Mouse (Mus musculus) forebrain, embryonic 12.5 days (tissue): ENCODE measurements around the gene Mcpt2. TPM values are rescaled to one million over a fixed set of nuclear protein-coding genes. Genes with fewer than 3 reads are reported as not detected.

Source experiments
- ATAC-seq: fragments of 200-750 bp; cut with Nextera tagmentation; 2 replicates; pipeline ENCODE4 v1.8.0; 2017; ENCODE audit warnings: moderate TSS enrichment; ENCODE audit not compliant: low FRiP score
- H3K27ac ChIP-seq: fragments of 300-500 bp; sonication (generic); 2 replicates; pipeline ENCODE4 v1.5.1; 2016; ENCODE audit warnings: mild to moderate bottlenecking
- H3K27me3 ChIP-seq: fragments of 300-500 bp; sonication (generic); 2 replicates; pipeline ENCODE4 v1.6.1; 2016; ENCODE audit warnings: mild to moderate bottlenecking
- H3K36me3 ChIP-seq: fragments of 300-500 bp; sonication (generic); replicated peaks from 2 replicates; pipeline ENCODE4 v1.6.1; 2016; ENCODE audit warnings: mild to moderate bottlenecking
- H3K4me1 ChIP-seq: fragments of 300-500 bp; sonication (generic); 2 replicates; pipeline ENCODE4 v1.6.1; 2016
- H3K4me2 ChIP-seq: fragments of 300-500 bp; sonication (generic); 2 replicates; pipeline ENCODE4 v1.6.1; 2016; ENCODE audit warnings: mild to moderate bottlenecking, moderate library complexity
- H3K4me3 ChIP-seq: fragments of 300-500 bp; sonication (generic); replicated peaks from 2 replicates; pipeline ENCODE4 v1.5.1; 2016; ENCODE audit warnings: mild to moderate bottlenecking
- H3K9ac ChIP-seq: fragments of 300-500 bp; sonication (generic); 2 replicates; pipeline ENCODE4 v1.6.1; 2016; ENCODE audit warnings: mild to moderate bottlenecking
- H3K9me3 ChIP-seq: fragments of 300-500 bp; sonication (generic); 2 replicates; pipeline ENCODE4 v1.6.1; 2016
- WGBS: fragments of 180-500 bp; shearing (Covaris S2); methylation state at CpG from one replicate; pipeline ENCODE4 v1.1.7; 2016; 5-methylcytosine and 5-hydroxymethylcytosine counted together
- microRNA-seq: library from miRNA; unstranded; fragments of <30 nt; microRNA quantifications from one replicate; pipeline ENCODE4, GENCODE M21; 2017
- polyA plus RNA-seq: library from polyadenylated mRNA; unstranded; fragments of >200 nt; fragmentation: Nextera tagmentation; extraction: Ambion mirVana; gene quantifications from 2 replicates; pipeline ENCODE4 v1.2.1, GENCODE M21; 2016

The Mcpt2 gene
- polyA plus RNA-seq, 1 experiment from 2014 or later, result not detected

DNA sequence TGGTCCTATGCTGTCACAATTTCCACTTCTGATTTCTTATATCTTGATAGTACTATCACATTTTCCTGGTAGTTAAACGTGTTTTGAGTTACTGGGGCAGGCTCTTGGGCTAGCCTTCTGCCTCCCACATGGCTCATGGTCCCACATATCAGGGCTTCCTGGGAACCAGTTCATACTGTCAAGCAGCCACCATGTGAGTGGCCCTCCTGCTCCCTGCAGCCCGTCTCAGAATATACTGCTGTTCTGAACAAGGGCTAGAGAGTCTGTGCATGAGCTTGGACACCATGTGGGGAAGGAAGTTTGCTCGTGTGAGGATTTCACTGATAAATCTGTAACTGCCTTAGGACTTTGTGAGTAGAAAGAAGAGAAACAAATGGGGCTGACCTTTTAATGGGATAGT, 44.9 kb downstream of the Mcpt2 start:
- Histone ChIP-seq H3K9ac (no peak overlapping the region), H3K4me2 (no peak overlapping the region), H3K27ac (no peak overlapping the region), H3K4me1 (no peaks in the 10 kb centered on the region), H3K4me3 (no peak overlapping the region), H3K36me3 (no peaks in the 10 kb centered on the region), H3K9me3 (no peaks in the 10 kb centered on the region), H3K27me3 (no peaks in the 10 kb centered on the region)
- WGBS, result 79% methylated on average over 3 of the region's 3 CpGs
- no peak for ATAC-seq

DNA sequence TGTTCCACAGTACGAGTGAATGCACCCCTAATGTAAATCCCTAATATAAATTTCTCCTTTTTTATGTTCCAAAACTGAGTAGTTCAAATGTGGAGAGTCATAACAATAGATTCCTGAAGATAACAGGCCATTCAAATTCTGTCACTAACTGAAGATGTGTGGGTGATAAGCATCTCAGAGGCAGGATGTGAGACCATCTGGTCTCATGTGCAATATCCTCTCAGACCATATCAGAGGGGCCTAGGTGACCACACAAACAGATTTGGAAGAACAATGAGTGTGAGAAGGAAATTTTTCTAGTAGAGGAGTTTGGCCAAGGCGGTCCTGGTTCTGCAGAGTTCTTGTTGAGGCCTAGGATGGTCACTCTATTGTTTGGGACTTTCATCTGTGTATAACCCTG, 51.5 kb downstream of the Mcpt2 start:
- H3K9ac ChIP-seq, result no peak overlapping the region
- no peaks in the 10 kb centered on the region for H3K36me3 ChIP-seq
- WGBS, result 79% methylated on average over 2 of the region's 2 CpGs
- no peak overlapping the region for H3K4me2 ChIP-seq
- no peak overlapping the region for H3K4me3 ChIP-seq
- H3K27ac ChIP-seq, result no peak overlapping the region
- ATAC-seq, result no peak
- H3K9me3 ChIP-seq, result no peaks in the 10 kb centered on the region
- no peaks in the 10 kb centered on the region for H3K4me1 ChIP-seq
- H3K27me3 ChIP-seq, result no peaks in the 10 kb centered on the region

Small RNA genes within 50 kb of the gene (microRNA-seq; reads per million reads assigned to microRNA genes)
- gene Mir6949, result not detected

Other genes starting within 250 kb of the Mcpt2 start
- gene Nfatc4, start 218.9 kb upstream of the Mcpt2 start, polyA plus RNA-seq, result 25.4 and 35.6 TPM in 2 replicates
- gene Nynrin, start 188.0 kb upstream of the Mcpt2 start, polyA plus RNA-seq, result 23.9 and 26.9 TPM in 2 replicates
- 0.04 and 0.27 TPM in 2 replicates for gene Cbln3, start 157.6 kb upstream of the Mcpt2 start, polyA plus RNA-seq
- 18.9 and 21.2 TPM in 2 replicates for gene Khnyn, start 157.1 kb upstream of the Mcpt2 start, polyA plus RNA-seq
- 42.6 and 51.0 TPM in 2 replicates for gene Sdr39u1, start 141.7 kb upstream of the Mcpt2 start, polyA plus RNA-seq
- not detected in 2 replicates for gene Cma1, start 97.4 kb upstream of the Mcpt2 start, polyA plus RNA-seq
- not detected in 2 replicates for gene Cma2, start 91.1 kb upstream of the Mcpt2 start, polyA plus RNA-seq
- gene Mcpt1, start 24.1 kb upstream of the Mcpt2 start, polyA plus RNA-seq, result not detected in 2 replicates
- not detected in 2 replicates for gene Mcpt9, start 11.5 kb upstream of the Mcpt2 start, polyA plus RNA-seq
- not detected in 2 replicates for gene Mcpt4, start 20.3 kb downstream of the Mcpt2 start, polyA plus RNA-seq
- gene Mcpt8, start 43.2 kb downstream of the Mcpt2 start, polyA plus RNA-seq, result not detected in 2 replicates
- gene Ctsg, start 60.5 kb downstream of the Mcpt2 start, polyA plus RNA-seq, result not detected in 2 replicates
- gene Gzme, start 78.6 kb downstream of the Mcpt2 start, polyA plus RNA-seq, result not detected in 2 replicates
- not detected in 2 replicates for gene Gzmd, start 90.6 kb downstream of the Mcpt2 start, polyA plus RNA-seq
- gene Gzmg, start 117.5 kb downstream of the Mcpt2 start, polyA plus RNA-seq, result not detected in 2 replicates
- not detected in 2 replicates for gene Gzmn, start 132.6 kb downstream of the Mcpt2 start, polyA plus RNA-seq
- not detected in 2 replicates for gene Gzmf, start 169.4 kb downstream of the Mcpt2 start, polyA plus RNA-seq
- not detected in 2 replicates for gene Gzmc, start 192.6 kb downstream of the Mcpt2 start, polyA plus RNA-seq
- not detected in 2 replicates for gene Gzmb, start 220.2 kb downstream of the Mcpt2 start, polyA plus RNA-seq